Mouse (Mus musculus) retina, postnatal 1 day (tissue): ENCODE results near the gene Olfr972.
"Not testable (repeated sequence)": the region's sequence is repeated elsewhere in the genome, so short reads cannot be mapped to it uniquely, and the experiment has no call there.

ENCODE experiments used
- DNase-seq: peaks from one replicate; pipeline ENCODE4 v3.0.0-alpha.2; 2012

The Olfr972 gene

GRCm38 (mm10) chr9:39866122-39866521, at the start of gene Olfr972:
Olfr972 (plus strand) TSS chr9:39866422.
- DNase-seq: no peak

- DNase-seq: not testable (repeated sequence)
Observed at GRCm38 (mm10) chr9:39836576-39836975, 29.6 kb upstream of the Olfr972 start, which contains the start of gene Olfr971. Olfr971 (plus strand) TSS chr9:39836876.

- DNase-seq: not testable (repeated sequence)
Observed at GRCm38 (mm10) chr9:39871986-39872385, 5.8 kb downstream of the Olfr972 start.

- not testable (repeated sequence) for DNase-seq
Observed at GRCm38 (mm10) chr9:39877541-39878396, 11.5 kb downstream of the Olfr972 start.

GRCm38 (mm10) chr9:39905106-39905505, 38.9 kb downstream of the Olfr972 start:
- no peak for DNase-seq

GRCm38 (mm10) chr9:39907036-39907435, 40.8 kb downstream of the Olfr972 start, which contains the start of gene Olfr229:
Olfr229 (plus strand) TSS chr9:39907336.
- no peak for DNase-seq

- no peak for DNase-seq
Observed at GRCm38 (mm10) chr9:39909939-39910338, 43.7 kb downstream of the Olfr972 start.
